Mouse (Mus musculus): ENCODE results near the gene Creld2.

The Creld2 gene

GRCm38 (mm10) chr15:88828800-88829705 is 9.6 kb downstream of the Creld2 start:
- DNase-seq (ENCODE audit: low spot score in 2 of 2): peak in 1 of 2 experiments; percentile 91

- DNase-seq (ENCODE audit: low spot score in 2 of 2): peak in 1 of 2 experiments; percentile 47
Measured at GRCm38 (mm10) chr15:88829791-88830440, 10.5 kb downstream of the Creld2 start.

- DNase-seq (ENCODE audit: low spot score in 2 of 2): no peak
Measured at GRCm38 (mm10) chr15:88830696-88831095, 11.2 kb downstream of the Creld2 start.

GRCm38 (mm10) chr15:88831482-88831881 is 12.0 kb downstream of the Creld2 start:
- DNase-seq (ENCODE audit: low spot score in 2 of 2): no peak

GRCm38 (mm10) chr15:88832536-88832935 is 13.1 kb downstream of the Creld2 start:
- no peak for DNase-seq (ENCODE audit: low spot score in 2 of 2)

- DNase-seq (ENCODE audit: low spot score in 2 of 2): no peak
Measured at GRCm38 (mm10) chr15:88836031-88836430, 16.6 kb downstream of the Creld2 start.

- DNase-seq (ENCODE audit: low spot score in 2 of 2): no peak
Measured at GRCm38 (mm10) chr15:88836571-88836970, 17.1 kb downstream of the Creld2 start.

- peak in 1 of 2 experiments; percentile 55 for DNase-seq (ENCODE audit: low spot score in 2 of 2)
Measured at GRCm38 (mm10) chr15:88837199-88837932, 17.9 kb downstream of the Creld2 start.

GRCm38 (mm10) chr15:88837977-88838376 is 18.5 kb downstream of the Creld2 start:
- DNase-seq (ENCODE audit: low spot score in 2 of 2): no peak

GRCm38 (mm10) chr15:88839271-88839670 is 19.8 kb downstream of the Creld2 start:
- DNase-seq (ENCODE audit: low spot score in 2 of 2): peak; percentile 77 to 78

- peak in 1 of 2 experiments; percentile 46 for DNase-seq (ENCODE audit: low spot score in 2 of 2)
Measured at GRCm38 (mm10) chr15:88840126-88840525, 20.7 kb downstream of the Creld2 start.

- no peak for DNase-seq (ENCODE audit: low spot score in 2 of 2)
Measured at GRCm38 (mm10) chr15:88841160-88841559, 21.7 kb downstream of the Creld2 start.

- DNase-seq (ENCODE audit: low spot score in 2 of 2): no peak
Measured at GRCm38 (mm10) chr15:88841580-88842299, 22.3 kb downstream of the Creld2 start.

- no peak for DNase-seq (ENCODE audit: low spot score in 2 of 2)
Measured at GRCm38 (mm10) chr15:88842300-88842673, 22.8 kb downstream of the Creld2 start.

GRCm38 (mm10) chr15:88843486-88844097 is 24.1 kb downstream of the Creld2 start:
- DNase-seq (ENCODE audit: low spot score in 2 of 2): peak in 1 of 2 experiments; percentile 46

- DNase-seq (ENCODE audit: low spot score in 2 of 2): no peak
Measured at GRCm38 (mm10) chr15:88844966-88845365, 25.5 kb downstream of the Creld2 start.

GRCm38 (mm10) chr15:88848661-88849060 is 29.2 kb downstream of the Creld2 start:
- DNase-seq (ENCODE audit: low spot score in 2 of 2): no peak

GRCm38 (mm10) chr15:88849621-88850020 is 30.2 kb downstream of the Creld2 start:
- no peak for DNase-seq (ENCODE audit: low spot score in 2 of 2)

GRCm38 (mm10) chr15:88850146-88850826 is 30.8 kb downstream of the Creld2 start:
- peak in 1 of 2 experiments; percentile 87 for DNase-seq (ENCODE audit: low spot score in 2 of 2)

- no peak for DNase-seq (ENCODE audit: low spot score in 2 of 2)
Measured at GRCm38 (mm10) chr15:88851076-88851475, 31.6 kb downstream of the Creld2 start.

Measured in left cerebral cortex, adult 9 months (tissue).